Mouse (Mus musculus) stomach, postnatal 0 days (tissue): ENCODE measurements around the gene Klf12.

Experiments
- CTCF ChIP-seq: IDR thresholded peaks from 2 replicates; pipeline ENCODE4 v1.5.1; 2016; ENCODE audit warnings: antibody characterized with exemption, low read depth, mild to moderate bottlenecking, moderate library complexity
- EP300 ChIP-seq: optimal IDR thresholded peaks from 2 replicates; pipeline ENCODE3; 2016; ENCODE audit warnings: antibody characterized with exemption

- TF ChIP-seq EP300 (no peak), CTCF (no peak)
These were observed 457.8 kb downstream of the Klf12 start for GRCm38 (mm10) chr14:99826713-99827112.
